Mouse (Mus musculus): Measurements from ENCODE around the gene Clip3.

DNA sequence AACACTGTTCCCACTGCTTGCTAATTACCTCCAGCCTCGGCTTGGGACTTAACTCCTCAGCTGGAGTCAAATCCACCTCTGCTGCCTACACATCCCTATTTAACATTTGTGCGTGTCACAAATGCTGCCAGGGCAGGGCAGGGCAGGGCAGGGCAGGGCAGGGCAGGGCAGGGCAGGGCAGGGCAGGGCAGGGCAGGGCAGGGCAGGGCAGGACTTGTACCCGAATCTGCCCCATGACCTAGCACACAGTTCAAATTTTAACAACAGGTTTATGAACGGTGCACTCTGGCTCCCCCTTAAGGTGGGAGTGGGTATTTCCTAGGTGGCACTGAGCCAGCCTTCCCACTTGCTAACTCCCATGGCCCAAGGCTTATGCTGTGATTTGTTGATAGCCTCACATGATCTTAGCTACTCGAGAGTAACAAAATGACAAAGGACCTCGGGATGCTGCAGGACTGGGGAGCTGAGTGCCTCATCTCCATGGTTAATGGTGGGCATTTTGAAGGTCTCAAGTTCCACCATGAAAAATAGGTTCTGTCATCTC is 61.8 kb downstream of the Clip3 start:
- TF ChIP-seq CTCF (IDR thresholded peaks at IDR 0.05; ENCODE audit: borderline replicate concordance, extremely low read depth, insufficient read depth, insufficient read length) = peak; percentile 79
- TF ChIP-seq POLR2A (IDR thresholded peaks at IDR 0.05; ENCODE audit: borderline replicate concordance, extremely low read depth, insufficient read depth, insufficient read length, poor library complexity, severe bottlenecking) = no peak
